Mouse (Mus musculus) embryonic fibroblast, embryonic 13.5 days (primary cell): ENCODE measurements around the gene Gm45713. TPM values are rescaled to one million over a fixed set of nuclear protein-coding genes. Genes with fewer than 3 reads are reported as not detected.

Experiments
- H3K27ac ChIP-seq: 2 replicates; pipeline ENCODE4 v1.5.1; 2012; ENCODE audit warnings: low read length, control low read depth, inconsistent platforms; ENCODE audit not compliant: insufficient read depth
- H3K4me1 ChIP-seq: 2 replicates; pipeline ENCODE4 v1.6.1; 2011; ENCODE audit warnings: low read length; ENCODE audit not compliant: control insufficient read depth, insufficient read depth
- H3K4me3 ChIP-seq: 2 replicates; pipeline ENCODE4 v1.5.1; 2011; ENCODE audit warnings: mild to moderate bottlenecking, control low read depth, low read length; ENCODE audit not compliant: insufficient read depth
- CTCF ChIP-seq: IDR thresholded peaks from 2 replicates; pipeline ENCODE4 v1.5.1; 2011; ENCODE audit warnings: mild to moderate bottlenecking, control low read depth, low read length, moderate library complexity, borderline replicate concordance; ENCODE audit not compliant: insufficient read depth
- POLR2A ChIP-seq: IDR thresholded peaks from 2 replicates; pipeline ENCODE4 v1.6.1; 2011; ENCODE audit warnings: low read depth, mild to moderate bottlenecking, control low read depth, low read length, moderate library complexity
- polyA plus RNA-seq: library from polyadenylated mRNA; stranded (reverse); fragments of >200 nt; gene quantifications from 2 replicates; pipeline ENCODE4 v1.2.4, GENCODE M21; 2011; ENCODE audit warnings: low read depth; ENCODE audit not compliant: missing spikeins, insufficient read length

Gm45713 gene
- 1.8 TPM in 2 replicates for polyA plus RNA-seq

GRCm38 (mm10) chr7:45135993-45136567 lies at the start of gene Gm45713, which contains the start of gene Flt3l:
Gene Gm45713 (minus strand): TSS chr7:45136231.
Gene Flt3l (minus strand): TSS chr7:45136432.
- Histone ChIP-seq H3K27ac (no peak within 1 kb of the TSS), H3K4me1 (no peaks in the 10 kb centered on the region), H3K4me3 (peak within 1 kb of the TSS; percentile 45)
- TF ChIP-seq CTCF (peak; percentile 86), POLR2A (peak; percentile 69)

- Histone ChIP-seq H3K4me3 (no peak overlapping the region), H3K27ac (no peak overlapping the region), H3K4me1 (no peaks in the 10 kb centered on the region)
- TF ChIP-seq POLR2A, result no peak
- no peak for TF ChIP-seq CTCF
Measured at GRCm38 (mm10) chr7:45183672-45184071, 47.6 kb upstream of the Gm45713 start.

GRCm38 (mm10) chr7:45182606-45183005 lies 46.6 kb upstream of the Gm45713 start:
- Histone ChIP-seq H3K4me3 (no peak overlapping the region), H3K27ac (no peak overlapping the region), H3K4me1 (no peaks in the 10 kb centered on the region)
- TF ChIP-seq CTCF, result no peak
- TF ChIP-seq POLR2A, result no peak

DNA sequence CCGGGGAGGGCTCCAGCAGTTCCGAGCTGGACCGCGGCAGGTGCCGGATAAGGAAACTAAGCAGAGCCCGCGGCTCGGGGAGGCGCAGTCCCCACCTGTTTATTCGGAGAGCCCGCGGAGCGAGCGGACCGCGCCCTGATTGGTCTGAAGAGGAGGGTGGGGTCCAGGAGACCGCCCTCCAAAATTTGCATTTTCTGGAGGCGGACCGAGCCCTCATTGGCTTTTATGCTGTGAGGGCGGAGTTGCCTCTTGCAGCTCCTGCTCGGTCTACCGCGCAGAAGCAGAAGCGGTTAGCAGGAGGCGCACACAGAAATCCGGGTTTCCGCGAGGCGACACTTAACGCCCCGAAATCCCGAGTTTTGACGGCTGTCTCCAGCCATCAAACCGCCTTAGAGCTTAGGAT lies 46.2 kb upstream of the Gm45713 start:
- Histone ChIP-seq H3K4me3 (no peak overlapping the region), H3K27ac (no peak overlapping the region), H3K4me1 (no peaks in the 10 kb centered on the region)
- TF ChIP-seq POLR2A (0 out of 2 replicates have a peak, but pooled peaks have one; percentile 43), CTCF (no peak)

DNA sequence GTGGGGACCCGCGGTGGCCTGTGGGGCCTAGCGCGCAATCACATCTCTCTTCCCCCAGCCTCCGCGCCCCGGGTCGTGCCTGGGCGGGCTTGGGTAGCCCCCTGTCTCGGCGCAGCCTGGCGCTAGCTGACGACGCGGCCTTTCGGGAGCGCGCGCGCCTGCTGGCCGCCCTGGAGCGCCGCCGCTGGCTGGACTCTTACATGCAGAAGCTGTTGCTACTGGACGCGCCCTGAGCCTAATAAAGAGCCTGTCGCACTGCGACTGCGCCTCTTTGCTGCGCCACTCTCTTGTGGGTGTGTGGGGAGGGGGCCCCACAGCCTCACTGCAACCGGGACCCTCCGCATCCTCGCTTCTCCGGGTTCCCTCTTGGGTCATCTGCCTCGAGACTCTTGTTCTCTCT lies 45.5 kb upstream of the Gm45713 start:
- H3K4me1 ChIP-seq, result no peaks in the 10 kb centered on the region
- no peak overlapping the region for H3K27ac ChIP-seq
- no peak overlapping the region for H3K4me3 ChIP-seq
- TF ChIP-seq CTCF (no peak), POLR2A (no peak)

DNA sequence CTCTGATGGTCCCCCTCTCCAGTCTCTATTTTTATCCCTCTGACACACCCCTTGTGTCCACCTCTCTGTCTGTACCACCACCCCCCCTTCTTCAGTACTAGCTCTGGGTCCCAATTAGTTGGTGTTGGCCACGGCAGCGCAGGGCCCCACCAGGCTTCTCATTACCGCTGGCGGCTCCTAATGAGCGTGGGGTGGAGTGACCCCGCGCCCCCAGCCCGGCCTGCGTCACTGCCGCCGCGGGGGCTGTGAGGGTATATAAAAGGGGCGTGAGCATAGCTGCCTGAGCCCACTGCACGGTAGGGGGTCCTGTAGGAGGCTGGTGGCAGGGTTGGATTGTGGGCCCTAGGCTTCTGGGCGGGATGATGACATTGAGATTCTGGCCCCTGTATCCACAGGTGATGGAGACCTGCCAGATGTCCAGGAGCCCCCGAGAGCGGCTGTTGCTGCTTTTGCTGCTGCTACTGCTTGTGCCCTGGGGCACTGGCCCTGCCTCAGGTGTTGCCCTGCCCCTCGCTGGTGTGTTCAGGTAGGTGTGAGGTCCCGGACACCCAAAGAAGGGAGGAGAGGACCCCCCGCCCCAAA lies 45.0 kb upstream of the Gm45713 start, which contains the start of gene Pth2:
Pth2 (plus strand) TSS at position 100 of the 582 bp plus-strand sequence.
- no peaks in the 10 kb centered on the region for H3K4me1 ChIP-seq
- no peak within 1 kb of the TSS for H3K27ac ChIP-seq
- no peak for TF ChIP-seq POLR2A
- no peak for TF ChIP-seq CTCF
- H3K4me3 ChIP-seq, result no peak within 1 kb of the TSS

DNA sequence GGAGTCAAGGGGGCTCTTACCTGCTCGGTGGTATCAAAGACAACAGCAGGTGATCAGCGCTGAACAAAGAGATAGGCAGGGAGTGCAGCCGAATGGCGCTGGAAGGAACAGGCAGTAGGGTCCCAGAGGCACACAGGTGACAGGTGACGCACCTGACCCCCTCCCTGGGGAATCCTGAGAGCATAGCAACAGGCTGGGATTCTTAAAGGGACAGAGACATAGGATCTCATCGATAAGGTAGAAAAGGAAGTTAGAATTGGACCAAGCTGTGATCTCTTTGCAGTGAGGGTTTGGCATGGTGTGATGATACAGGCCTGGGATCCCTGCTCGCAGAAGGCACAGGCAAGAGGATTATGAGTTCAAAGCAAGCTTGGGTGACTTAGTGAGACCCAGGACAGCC lies 43.4 kb upstream of the Gm45713 start, which contains the start of gene Gfy:
Gfy (minus strand) TSS at position 101 of the 400 bp plus-strand sequence.
- no peak within 1 kb of the TSS for H3K27ac ChIP-seq

DNA sequence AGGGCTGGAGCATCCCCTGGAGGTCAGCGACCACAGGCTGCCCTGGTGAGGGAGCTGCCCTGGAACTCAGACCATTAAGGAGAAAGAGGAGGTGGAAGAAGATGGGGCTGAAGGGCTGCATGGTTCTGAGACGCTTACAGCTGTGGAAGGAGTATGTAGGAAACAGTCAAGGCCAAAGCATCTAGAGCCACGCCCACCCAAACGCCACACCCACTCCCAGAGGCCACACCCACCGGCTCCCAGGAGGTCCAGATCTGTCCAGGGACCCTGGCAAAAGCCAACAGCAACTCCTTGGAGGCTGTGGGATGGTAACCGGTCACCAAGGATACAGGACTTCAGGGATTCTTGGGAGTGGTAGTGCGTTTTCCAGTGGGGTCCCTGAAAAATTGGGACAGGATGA lies 42.5 kb upstream of the Gm45713 start:
- TF ChIP-seq CTCF (no peak), POLR2A (no peak)
- H3K4me3 ChIP-seq, result no peak overlapping the region
- H3K4me1 ChIP-seq, result no peaks in the 10 kb centered on the region
- H3K27ac ChIP-seq, result no peak overlapping the region

More for the DNA sequence above, 43.4 kb upstream of the Gm45713 start, which contains the start of gene Gfy:
- Histone ChIP-seq H3K4me3 (no peak within 1 kb of the TSS), H3K4me1 (no peaks in the 10 kb centered on the region)
- TF ChIP-seq POLR2A (no peak), CTCF (no peak)

GRCm38 (mm10) chr7:45176356-45176755 lies 40.3 kb upstream of the Gm45713 start:
- Histone ChIP-seq H3K4me3 (no peak overlapping the region), H3K4me1 (no peaks in the 10 kb centered on the region), H3K27ac (no peak overlapping the region)
- TF ChIP-seq POLR2A (no peak), CTCF (no peak)

DNA sequence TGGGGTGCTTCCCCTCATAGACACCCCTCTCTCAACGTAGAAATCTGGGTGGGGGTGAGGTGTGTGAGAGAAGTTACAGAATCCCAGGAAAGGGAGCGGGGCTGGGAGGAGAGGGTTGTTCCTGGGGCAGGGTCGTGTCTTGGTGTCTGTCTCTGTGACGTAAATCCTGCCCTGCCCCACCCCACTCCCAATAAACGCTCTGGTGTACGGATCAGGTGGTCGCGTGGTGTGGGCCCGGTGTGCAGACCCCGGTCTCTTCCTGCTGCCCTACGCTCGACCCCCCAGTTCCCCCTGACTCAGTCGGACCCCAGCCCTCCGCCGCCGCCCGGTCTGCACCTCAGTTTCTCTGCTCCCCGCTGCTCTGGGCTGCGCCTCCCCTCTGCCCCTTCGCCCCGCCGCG lies 39.9 kb upstream of the Gm45713 start:
- no peak overlapping the region for H3K27ac ChIP-seq
- no peak overlapping the region for H3K4me3 ChIP-seq
- TF ChIP-seq POLR2A, result no peak
- no peak for TF ChIP-seq CTCF
- H3K4me1 ChIP-seq, result no peaks in the 10 kb centered on the region

DNA sequence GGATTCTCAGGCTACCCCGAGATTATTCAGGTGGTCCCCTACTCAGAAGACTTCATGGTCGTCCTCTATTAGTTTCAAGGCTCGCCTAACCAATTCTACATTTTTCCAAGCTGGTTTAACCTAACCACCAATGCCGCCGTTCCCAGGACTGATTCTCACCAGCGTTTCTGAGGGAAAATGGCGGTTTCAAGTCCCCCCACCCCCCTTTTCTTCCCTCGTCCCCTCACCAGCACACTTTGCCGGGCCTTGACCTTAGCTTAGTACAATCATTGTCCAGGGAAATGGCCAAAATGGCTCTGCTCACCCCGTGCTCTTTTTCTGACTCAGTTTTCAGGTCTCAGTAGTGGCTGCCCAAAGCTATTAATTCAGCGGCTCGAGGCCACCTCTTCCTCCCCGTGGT lies 39.4 kb upstream of the Gm45713 start:
- TF ChIP-seq CTCF, result no peak
- Histone ChIP-seq H3K4me1 (no peaks in the 10 kb centered on the region), H3K4me3 (no peak overlapping the region), H3K27ac (no peak overlapping the region)
